Mouse (Mus musculus) MEL (cell line): ENCODE results near the gene Fgb.

Experiments used
- CHD1 ChIP-seq: IDR thresholded peaks from 2 replicates; pipeline ENCODE4 v1.6.1; 2012; ENCODE audit warnings: low read depth, mild to moderate bottlenecking, inconsistent platforms, low read length, improper control_type of control experiment
- CTCF ChIP-seq, 3 experiments: IDR thresholded peaks in 2 of 3; conservative IDR thresholded peaks in 1 of 3; 2 replicates each; pipeline ENCODE4 v1.5.1; 2011 to 2012; ENCODE audit warnings: low read length in 3 of 3, low read depth in 2 of 3, mild to moderate bottlenecking in 2 of 3, improper control_type of control experiment in 1 of 3, inconsistent platforms in 1 of 3, mixed read lengths in 1 of 3, moderate library complexity in 1 of 3; ENCODE audit not compliant: control insufficient read depth in 1 of 3, insufficient read depth in 1 of 3, poor library complexity in 1 of 3, severe bottlenecking in 1 of 3
- ELF1 ChIP-seq: IDR thresholded peaks from 2 replicates; pipeline ENCODE4 v1.6.1; 2014; ENCODE audit warnings: low read depth, mild to moderate bottlenecking, inconsistent platforms, low read length, improper control_type of control experiment, moderate library complexity
- EP300 ChIP-seq, 2 experiments: IDR thresholded peaks; 2 replicates each; pipeline ENCODE4 v1.6.1; 2011; ENCODE audit warnings: improper control_type of control experiment in 2 of 2, low read length in 2 of 2, low read depth in 1 of 2, mild to moderate bottlenecking in 1 of 2
- HCFC1 ChIP-seq: IDR thresholded peaks from 2 replicates; pipeline ENCODE4 v1.6.1; 2012; ENCODE audit warnings: low read depth, mild to moderate bottlenecking, inconsistent platforms, low read length, improper control_type of control experiment, moderate library complexity
- JUND ChIP-seq: IDR thresholded peaks from 2 replicates; pipeline ENCODE4 v1.6.1; 2011; ENCODE audit warnings: low read depth, mild to moderate bottlenecking, improper control_type of control experiment, low read length
- MAX ChIP-seq: IDR thresholded peaks from 2 replicates; pipeline ENCODE4 v1.6.1; 2011; ENCODE audit warnings: low read length, improper control_type of control experiment
- MYC ChIP-seq: IDR thresholded peaks from 2 replicates; pipeline ENCODE4 v1.6.1; 2011; ENCODE audit warnings: low read depth, mild to moderate bottlenecking, low read length, improper control_type of control experiment, moderate library complexity
- POLR2A ChIP-seq, 2 experiments: IDR thresholded peaks; 2 replicates each; pipeline ENCODE4 v1.6.1; 2011 to 2012; ENCODE audit warnings: low read length in 2 of 2, mild to moderate bottlenecking in 2 of 2, control low read depth in 1 of 2, improper control_type of control experiment in 1 of 2, low read depth in 1 of 2, moderate library complexity in 1 of 2; ENCODE audit not compliant: control insufficient read depth in 1 of 2, insufficient read depth in 1 of 2, poor library complexity in 1 of 2
- TAL1 ChIP-seq: IDR thresholded peaks from 2 replicates; pipeline ENCODE4 v1.6.1; 2012; ENCODE audit warnings: mild to moderate bottlenecking, inconsistent platforms, low read length, moderate library complexity, mixed read lengths
- TBP ChIP-seq: IDR thresholded peaks from 2 replicates; pipeline ENCODE4 v1.8.0; 2011; ENCODE audit warnings: low read depth, low read length, improper control_type of control experiment
- USF1 ChIP-seq: IDR thresholded peaks from 2 replicates; pipeline ENCODE4 v1.6.1; 2014; ENCODE audit warnings: low read depth, mild to moderate bottlenecking, inconsistent platforms, low read length, improper control_type of control experiment, moderate library complexity
- ZNF384 ChIP-seq: IDR thresholded peaks from 2 replicates; pipeline ENCODE4 v1.6.1; 2012; ENCODE audit warnings: low read depth, mild to moderate bottlenecking, inconsistent platforms, low read length, improper control_type of control experiment

GRCm38 (mm10) chr3:83016236-83016635, 33.4 kb downstream of the Fgb start:
- no peak for TF ChIP-seq MYC
- no peak for TF ChIP-seq HCFC1
- no peak for TF ChIP-seq TBP
- no peak for TF ChIP-seq CHD1
- TF ChIP-seq JUND = no peak
- no peak for TF ChIP-seq ZNF384
- no peak for TF ChIP-seq EP300 (IDR thresholded peaks at IDR 0.05; ENCODE audit: low read depth in 1 of 2, low read length in 2 of 2)
- no peak for TF ChIP-seq USF1
- TF ChIP-seq CTCF (IDR thresholded peaks at IDR 0.05 in 2 of 3, conservative IDR thresholded peaks at IDR 0.05 in 1 of 3; ENCODE audit: control insufficient read depth in 1 of 3, insufficient read depth in 1 of 3, low read depth in 2 of 3, low read length in 3 of 3, poor library complexity in 1 of 3, severe bottlenecking in 1 of 3) = no peak
- TF ChIP-seq ELF1 = no peak
- TF ChIP-seq POLR2A (IDR thresholded peaks at IDR 0.05; ENCODE audit: control insufficient read depth in 1 of 2, insufficient read depth in 1 of 2, low read depth in 1 of 2, low read length in 2 of 2, poor library complexity in 1 of 2) = no peak
- TF ChIP-seq TAL1 = no peak
- no peak for TF ChIP-seq MAX
